Mouse (Mus musculus) cerebral cortex, adult 2 months (tissue): ENCODE data around the gene Stxbp1.

ENCODE experiments used
- WGBS: fragments of 180-500 bp; shearing (Covaris S2); methylation state at CpG from one replicate; pipeline ENCODE4 v1.1.7; 2018; 5-methylcytosine and 5-hydroxymethylcytosine counted together

Stxbp1 gene

DNA sequence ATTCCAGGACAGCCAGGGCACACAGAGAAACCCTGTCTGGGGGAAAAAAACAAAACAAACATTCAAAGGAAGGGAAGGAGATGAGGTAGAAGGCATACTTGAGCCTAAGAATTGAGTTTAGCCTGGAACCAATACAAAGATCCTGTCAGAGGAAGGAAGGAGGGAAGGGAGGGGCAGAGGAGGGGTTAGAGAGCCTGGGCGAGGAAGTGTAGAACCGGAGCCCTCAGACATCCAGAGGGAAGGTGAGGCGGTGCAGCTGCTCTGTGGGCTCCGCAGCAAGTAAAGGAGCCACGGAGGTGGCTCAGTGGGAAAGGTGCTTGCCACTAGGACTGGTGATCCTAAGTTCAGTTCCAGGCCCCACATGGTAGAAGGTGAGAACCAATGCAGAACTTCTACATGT lies 5.9 kb downstream of the Stxbp1 start:
- 57% methylated on average over 5 of the region's 5 CpGs for WGBS

DNA sequence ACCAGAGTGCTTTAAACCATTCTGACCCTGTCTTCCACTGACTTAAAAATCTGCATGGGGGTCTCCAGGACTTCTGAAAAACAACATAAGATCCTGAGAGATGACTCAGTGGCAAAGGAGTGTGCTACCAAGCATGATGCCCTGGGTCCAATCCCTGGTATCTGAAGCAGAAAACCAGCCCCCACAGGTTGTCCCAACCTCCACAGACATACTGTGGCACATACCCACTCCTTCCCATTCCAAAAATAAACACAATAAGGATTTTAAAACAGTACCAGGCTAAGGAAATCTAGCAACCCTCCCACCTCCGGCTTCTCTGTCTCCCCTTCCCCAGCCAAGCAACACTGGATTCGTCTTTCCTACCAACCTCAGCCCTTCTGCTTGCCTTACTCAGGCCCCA lies 7.8 kb downstream of the Stxbp1 start:
- WGBS: 30% methylated on average over 2 of the region's 2 CpGs

- WGBS: 52% methylated on average over 9 of the region's 9 CpGs
Observed at GRCm38 (mm10) chr2:32838147-32838884, 8.7 kb downstream of the Stxbp1 start.

DNA sequence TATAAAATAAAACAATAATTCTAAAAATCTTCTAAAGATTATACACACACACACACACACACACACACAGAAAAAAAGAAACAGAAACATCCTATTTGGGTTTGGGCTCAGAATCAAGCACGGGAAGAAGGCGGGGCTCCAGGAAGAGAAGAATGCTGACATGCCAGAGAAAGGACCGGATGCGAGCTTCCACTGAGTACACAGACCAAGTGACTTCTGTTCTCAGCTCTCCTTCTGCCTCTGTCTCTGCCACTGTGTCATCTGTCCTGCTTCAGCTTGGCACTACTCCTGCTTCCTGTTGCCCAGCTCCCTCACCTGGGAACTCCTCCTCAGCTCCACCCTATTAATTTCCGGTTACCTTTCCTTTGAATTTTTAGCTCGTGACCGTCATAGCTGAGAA lies 12.5 kb downstream of the Stxbp1 start:
- WGBS: 30% methylated on average over 7 of the region's 7 CpGs

DNA sequence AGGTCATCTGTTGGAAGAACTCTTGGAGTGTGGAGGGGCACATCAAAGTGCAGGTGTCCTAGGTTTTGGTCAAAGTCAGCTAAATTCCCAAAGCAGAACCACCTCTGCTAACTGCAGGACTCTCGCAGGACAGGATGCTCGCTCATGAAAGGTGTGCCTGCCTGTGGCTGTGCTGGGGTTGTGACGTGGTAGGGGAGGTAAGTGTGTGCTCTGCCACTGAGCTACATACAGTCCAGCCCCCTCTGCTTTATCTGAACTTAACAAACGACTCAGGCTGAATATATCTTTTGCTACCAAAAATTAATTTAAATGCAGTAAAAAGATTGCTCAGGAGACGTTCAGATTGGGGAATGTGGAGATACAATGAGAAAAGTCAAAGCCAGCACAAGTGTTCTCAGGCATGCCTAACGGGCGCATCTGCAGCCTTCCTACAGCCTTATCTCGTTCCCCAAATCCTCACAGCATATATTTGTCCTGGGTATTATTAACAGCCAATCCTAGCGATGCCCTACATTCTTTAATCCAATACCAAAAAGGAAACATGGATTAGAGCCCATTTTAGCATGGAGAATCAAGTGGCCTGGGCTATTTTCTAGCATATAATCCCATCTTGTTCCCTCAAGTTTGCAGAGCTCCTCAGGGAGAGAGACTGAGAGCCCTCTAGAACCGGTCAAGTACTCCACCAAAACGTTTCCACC lies 17.9 kb downstream of the Stxbp1 start:
- 48% methylated on average over 11 of the region's 11 CpGs for WGBS

- 57% methylated on average over 6 of the region's 6 CpGs for WGBS
Observed at GRCm38 (mm10) chr2:32825796-32826195, 21.2 kb downstream of the Stxbp1 start.

GRCm38 (mm10) chr2:32824778-32825177 lies 22.3 kb downstream of the Stxbp1 start:
- 91% methylated on average over 1 of the region's 1 CpGs for WGBS

DNA sequence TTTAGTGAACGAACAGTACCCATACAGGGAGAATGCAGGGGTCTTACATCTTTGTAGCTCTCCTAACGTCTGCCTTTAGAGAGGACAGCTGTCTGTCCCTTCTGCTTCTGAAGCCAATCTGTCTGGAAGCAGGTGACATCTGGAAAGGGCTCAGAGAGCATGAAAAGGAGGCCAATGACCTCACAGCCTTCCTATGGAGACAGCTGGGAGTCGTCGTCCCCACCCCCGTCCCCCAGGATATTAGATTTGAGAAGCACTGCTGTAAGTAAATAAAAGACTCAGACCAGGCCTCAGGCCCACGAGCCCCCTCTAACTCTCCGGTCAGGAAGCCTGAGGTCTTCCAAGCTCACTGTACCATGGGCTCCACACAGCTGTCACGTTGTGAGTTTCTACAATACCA lies 22.9 kb downstream of the Stxbp1 start:
- 47% methylated on average over 8 of the region's 8 CpGs for WGBS

- 45% methylated on average over 8 of the region's 8 CpGs for WGBS
Observed at GRCm38 (mm10) chr2:32823579-32824154, 23.4 kb downstream of the Stxbp1 start.

DNA sequence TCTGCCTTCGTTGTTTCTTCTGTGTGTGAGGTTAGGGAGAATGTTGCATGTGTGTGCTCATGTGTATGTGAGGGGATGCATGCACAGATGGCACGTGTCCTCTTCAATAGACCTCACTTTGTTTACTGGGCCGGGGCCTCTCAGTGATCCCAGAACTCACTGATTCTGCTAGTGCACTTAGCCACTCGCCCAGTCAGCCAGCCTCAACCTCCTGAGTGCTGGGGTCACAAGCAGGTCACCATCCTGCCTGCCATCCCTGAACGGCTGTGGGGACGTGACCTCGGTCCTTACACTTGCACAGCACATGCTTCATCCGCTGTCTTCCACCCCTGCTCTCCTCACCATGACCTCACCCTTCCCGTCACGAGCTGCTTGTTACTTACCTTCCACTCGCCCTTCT lies 23.9 kb downstream of the Stxbp1 start:
- 56% methylated on average over 11 of the region's 11 CpGs for WGBS

GRCm38 (mm10) chr2:32822643-32823042 lies 24.4 kb downstream of the Stxbp1 start:
- WGBS: 64% methylated on average over 6 of the region's 6 CpGs

GRCm38 (mm10) chr2:32821041-32821802 lies 25.8 kb downstream of the Stxbp1 start:
- WGBS: 56% methylated on average over 11 of the region's 11 CpGs

DNA sequence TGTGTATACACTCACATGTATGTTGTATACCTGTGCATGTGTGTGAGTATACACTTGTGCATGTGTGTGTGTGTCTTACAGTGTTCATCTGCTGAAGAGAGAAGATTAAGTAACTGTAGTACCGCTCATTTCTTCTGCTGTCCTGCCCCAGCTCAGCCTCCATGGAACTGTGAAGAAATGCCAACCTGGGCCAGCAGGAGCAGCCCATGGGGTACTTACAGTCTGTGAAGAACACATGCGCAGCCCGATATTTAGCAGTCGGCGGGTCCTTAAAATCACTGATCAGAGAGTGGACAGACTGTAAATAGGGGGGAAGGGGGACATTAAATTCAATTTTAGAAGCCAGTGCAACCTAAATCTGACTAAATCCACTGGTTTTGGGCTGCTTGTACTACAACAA lies 28.8 kb downstream of the Stxbp1 start:
- WGBS: 90% methylated on average over 5 of the region's 5 CpGs

GRCm38 (mm10) chr2:32817589-32817988 lies 29.5 kb downstream of the Stxbp1 start:
- WGBS: 43% methylated on average over 7 of the region's 7 CpGs

DNA sequence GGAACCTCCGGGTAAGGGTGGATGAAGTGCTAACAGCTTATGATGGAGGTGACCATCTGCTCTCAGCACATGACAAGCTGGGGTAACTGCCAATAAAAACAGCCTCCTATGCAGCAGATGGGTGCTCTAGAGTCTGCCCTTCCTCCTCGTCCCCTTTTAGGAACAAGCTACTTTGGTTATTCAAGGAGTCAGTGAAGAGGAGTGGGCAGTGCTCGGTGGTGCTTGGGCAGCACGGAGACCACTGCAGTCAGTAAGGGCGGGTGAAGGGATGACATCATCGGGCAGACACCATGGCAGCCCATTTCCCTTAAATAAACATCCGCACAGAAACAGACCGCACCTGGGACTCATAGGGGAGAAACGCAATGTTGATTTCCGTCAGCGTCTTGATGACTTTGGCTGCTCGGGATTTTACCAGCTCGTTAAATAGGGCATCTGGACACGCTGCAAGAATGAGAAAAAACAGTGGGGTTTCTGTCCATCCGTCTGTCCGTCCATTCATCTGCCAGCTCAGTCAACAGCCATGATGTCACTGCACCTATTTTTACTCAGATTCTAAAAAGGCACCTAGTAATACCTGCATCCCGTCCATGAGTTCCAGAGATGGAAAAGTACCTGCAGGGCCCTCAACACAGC lies 30.0 kb downstream of the Stxbp1 start:
- WGBS: 38% methylated on average over 17 of the region's 17 CpGs

DNA sequence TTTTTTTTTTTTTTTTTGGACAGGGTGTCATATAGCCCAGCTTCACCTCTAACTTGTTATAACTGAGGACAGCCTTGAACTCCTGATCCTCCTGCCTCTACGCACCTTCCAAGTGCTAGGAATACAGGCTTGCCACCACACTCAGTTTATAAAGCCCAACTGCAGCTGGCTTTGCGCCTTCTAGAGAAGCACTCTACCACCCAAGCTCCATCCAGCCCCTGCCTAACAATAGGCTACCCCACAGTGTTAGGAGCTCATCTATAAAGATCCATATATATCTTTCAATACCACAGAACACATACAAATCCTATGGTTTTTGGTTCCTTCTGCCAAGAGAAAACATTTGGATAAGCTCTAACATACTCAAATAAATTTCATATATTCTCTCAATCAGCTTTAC lies 30.5 kb downstream of the Stxbp1 start:
- WGBS: 64% methylated on average over 2 of the region's 2 CpGs

DNA sequence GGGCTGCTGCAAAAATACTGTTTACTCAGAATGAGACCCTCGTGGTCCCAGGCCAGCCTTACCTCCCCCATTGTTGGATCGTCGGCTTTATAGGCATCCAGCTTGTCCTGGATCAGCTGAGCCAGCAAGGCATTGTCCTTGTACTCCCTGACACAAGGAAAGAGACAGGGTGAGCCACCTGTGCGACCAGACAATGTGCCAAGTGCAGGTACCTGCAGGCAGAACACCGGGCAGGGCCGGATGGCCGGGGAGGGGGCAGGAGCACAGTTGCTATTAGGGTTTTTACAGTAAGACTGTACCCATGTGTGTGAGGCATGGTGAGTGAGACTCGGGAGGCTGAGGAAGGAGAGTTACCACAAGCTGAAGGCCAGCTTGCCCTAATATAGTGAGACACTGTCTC lies 35.1 kb downstream of the Stxbp1 start:
- 84% methylated on average over 8 of the region's 8 CpGs for WGBS

GRCm38 (mm10) chr2:32808816-32809566 lies 38.1 kb downstream of the Stxbp1 start:
- WGBS: 95% methylated on average over 14 of the region's 14 CpGs

GRCm38 (mm10) chr2:32798251-32798962 lies 48.6 kb downstream of the Stxbp1 start:
- 48% methylated on average over 10 of the region's 10 CpGs for WGBS

DNA sequence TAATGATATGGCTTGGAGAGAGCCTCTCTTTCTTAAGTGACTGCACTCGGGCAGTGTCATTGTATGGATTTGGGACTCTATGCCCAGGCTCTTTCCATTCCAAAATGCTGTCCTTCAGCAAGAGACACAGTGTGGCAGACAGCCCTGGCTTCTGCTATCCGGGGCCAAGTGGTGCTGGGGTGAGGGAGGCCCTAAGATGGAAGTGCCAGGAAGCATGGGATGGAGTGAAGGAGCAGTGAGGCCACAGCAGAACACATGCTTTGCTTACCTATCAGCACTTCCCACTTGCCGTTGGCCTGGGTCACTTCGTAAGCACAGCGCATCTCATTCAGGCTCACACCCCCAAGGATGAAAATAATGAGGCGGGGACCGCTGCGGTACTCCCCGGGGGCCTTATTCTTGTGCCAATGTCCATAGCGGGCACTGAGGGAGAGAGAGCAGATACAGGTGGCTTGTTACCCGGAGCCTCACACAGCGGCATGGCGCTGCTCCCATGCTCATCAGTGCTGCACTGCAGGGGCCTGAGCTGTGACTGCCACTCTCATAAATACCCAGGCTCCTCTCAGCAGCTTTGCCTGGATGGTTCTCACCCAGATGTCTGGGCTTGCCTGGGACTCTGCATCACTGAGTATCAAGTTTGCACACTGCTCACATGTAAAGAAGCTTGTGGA lies 51.2 kb downstream of the Stxbp1 start:
- WGBS: 79% methylated on average over 13 of the region's 13 CpGs
